Mouse (Mus musculus) MEL (cell line): ENCODE results near the gene Olfr788. TPM values are rescaled to one million over a fixed set of nuclear protein-coding genes. Genes with fewer than 3 reads are reported as not detected.

ENCODE experiments used
- DNase-seq: peaks from one replicate; pipeline ENCODE4 v3.0.0; 2011; ENCODE audit warnings: low read depth, low spot score
- H3K27ac ChIP-seq: 2 replicates; pipeline ENCODE4 v1.5.1; 2012; ENCODE audit warnings: low read depth, mild to moderate bottlenecking, control low read depth, low read length, moderate library complexity; ENCODE audit not compliant: control insufficient read depth
- H3K27me3 ChIP-seq, 2 experiments: fragments of 150-350 bp in 1 of 2; sonication (generic) in 1 of 2; 2 replicates each; pipeline ENCODE4 v1.6.1; 2012; ENCODE audit warnings: low read length in 2 of 2, mild to moderate bottlenecking in 2 of 2, improper control_type of control experiment in 1 of 2, moderate library complexity in 1 of 2; ENCODE audit not compliant: insufficient read depth in 2 of 2, control insufficient read depth in 1 of 2
- H3K36me3 ChIP-seq, 2 experiments: 2 replicates each; pipeline ENCODE4 v1.6.1; 2012 to 2014; ENCODE audit warnings: low read length in 2 of 2, improper control_type of control experiment in 1 of 2, inconsistent platforms in 1 of 2, mild to moderate bottlenecking in 1 of 2; ENCODE audit not compliant: insufficient read depth in 2 of 2, control insufficient read depth in 1 of 2
- H3K4me1 ChIP-seq, 2 experiments: fragments of 150-350 bp in 1 of 2; sonication (generic) in 1 of 2; 2 replicates each; pipeline ENCODE4 v1.6.1; 2012; ENCODE audit warnings: low read length in 2 of 2, improper control_type of control experiment in 1 of 2, mild to moderate bottlenecking in 1 of 2; ENCODE audit not compliant: insufficient read depth in 2 of 2, control insufficient read depth in 1 of 2
- H3K4me3 ChIP-seq, 2 experiments: fragments of 150-350 bp in 1 of 2; sonication (generic) in 1 of 2; 2 replicates each; pipeline ENCODE4 v1.5.1; 2012; ENCODE audit warnings: low read depth in 2 of 2, low read length in 2 of 2, mild to moderate bottlenecking in 2 of 2, moderate library complexity in 2 of 2, control low read depth in 1 of 2, improper control_type of control experiment in 1 of 2; ENCODE audit not compliant: control insufficient read depth in 1 of 2, insufficient read depth in 1 of 2
- H3K79me2 ChIP-seq: 2 replicates; pipeline ENCODE4 v1.6.1; 2012; ENCODE audit warnings: mild to moderate bottlenecking, low read length, moderate library complexity; ENCODE audit not compliant: control insufficient read depth, poor library complexity, insufficient read depth
- H3K9ac ChIP-seq: 2 replicates; pipeline ENCODE4 v1.6.1; 2012; ENCODE audit warnings: low read depth, mild to moderate bottlenecking, control low read depth, low read length, moderate library complexity; ENCODE audit not compliant: control insufficient read depth, poor library complexity, severe bottlenecking
- H3K9me3 ChIP-seq: fragments of 150-350 bp; sonication (generic); replicated peaks from 2 replicates; pipeline ENCODE4 v1.6.1; 2012; ENCODE audit warnings: mild to moderate bottlenecking, low read length, improper control_type of control experiment, moderate library complexity; ENCODE audit not compliant: insufficient read depth
- HCFC1 ChIP-seq: IDR thresholded peaks from 2 replicates; pipeline ENCODE4 v1.6.1; 2012; ENCODE audit warnings: low read depth, mild to moderate bottlenecking, inconsistent platforms, low read length, improper control_type of control experiment, moderate library complexity
- MAZ ChIP-seq: IDR thresholded peaks from 2 replicates; pipeline ENCODE4 v1.6.1; 2012; ENCODE audit warnings: low read depth, mild to moderate bottlenecking, inconsistent platforms, low read length, improper control_type of control experiment
- MEF2A ChIP-seq: IDR thresholded peaks from 2 replicates; pipeline ENCODE4 v1.6.1; 2014; ENCODE audit warnings: low read depth, mild to moderate bottlenecking, inconsistent platforms, low read length, improper control_type of control experiment; ENCODE audit not compliant: poor library complexity, insufficient replicate concordance, severe bottlenecking; ENCODE audit errors: extremely low read depth
- POLR2AphosphoS2 ChIP-seq: IDR thresholded peaks from 2 replicates; pipeline ENCODE4 v1.6.1; 2011; ENCODE audit warnings: low read length, improper control_type of control experiment
- POLR2AphosphoS5 ChIP-seq: IDR thresholded peaks from 2 replicates; pipeline ENCODE4 v1.6.1; 2012; ENCODE audit warnings: low read depth, borderline replicate concordance, mild to moderate bottlenecking, inconsistent platforms, low read length, moderate library complexity, mixed read lengths
- RAD21 ChIP-seq: IDR thresholded peaks from 2 replicates; pipeline ENCODE4 v1.6.1; 2011; ENCODE audit warnings: mild to moderate bottlenecking, low read depth, low read length, improper control_type of control experiment
- RCOR1 ChIP-seq: IDR thresholded peaks from 2 replicates; pipeline ENCODE4 v1.6.1; 2012; ENCODE audit warnings: low read depth, mild to moderate bottlenecking, inconsistent platforms, low read length, improper control_type of control experiment
- SIN3A ChIP-seq: IDR thresholded peaks from 2 replicates; pipeline ENCODE4 v1.6.1; 2012; ENCODE audit warnings: low read length, improper control_type of control experiment, inconsistent platforms
- TAL1 ChIP-seq: IDR thresholded peaks from 2 replicates; pipeline ENCODE4 v1.6.1; 2012; ENCODE audit warnings: mild to moderate bottlenecking, inconsistent platforms, low read length, moderate library complexity, mixed read lengths
- TBP ChIP-seq: IDR thresholded peaks from 2 replicates; pipeline ENCODE4 v1.8.0; 2011; ENCODE audit warnings: low read depth, low read length, improper control_type of control experiment
- polyA plus RNA-seq, 2 experiments: library from polyadenylated mRNA; stranded (reverse) in 1 of 2; unstranded in 1 of 2; fragments of >175 nt in 1 of 2; fragments of >200 nt in 1 of 2; gene quantifications; 2 replicates each; pipeline versions ENCODE4 v1.2.1 to v1.2.4; 2012; ENCODE audit warnings: low replicate concordance in 2 of 2, low read depth in 1 of 2; ENCODE audit not compliant: insufficient read length in 2 of 2, insufficient read depth in 1 of 2, missing spikeins in 1 of 2
- total RNA-seq: library from RNA; depleted of rRNA; stranded (reverse); fragments of 300-350 nt; gene quantifications from 2 replicates; pipeline ENCODE4 v1.2.3, GENCODE M21; 2012; rRNA removed

The Olfr788 gene
- total and polyA plus RNA-seq, 3 experiments, result not detected

- Histone ChIP-seq H3K27me3 (no peaks in the 10 kb centered on the region), H3K79me2 (no peaks in the 10 kb centered on the region), H3K27ac (no peak within 1 kb of the TSS), H3K4me1 (no peaks in the 10 kb centered on the region), H3K9ac (no peak within 1 kb of the TSS), H3K4me3 (no peak within 1 kb of the TSS), H3K9me3 (no peaks in the 10 kb centered on the region), H3K36me3 (no peaks in the 10 kb centered on the region)
- no peak for TF ChIP-seq POLR2AphosphoS5
- TF ChIP-seq TBP, result no peak
- no peak for TF ChIP-seq MEF2A
- TF ChIP-seq RCOR1, result no peak
- no peak for TF ChIP-seq SIN3A
- no peak for TF ChIP-seq TAL1
- no peak for TF ChIP-seq RAD21
- no peak for TF ChIP-seq POLR2AphosphoS2
- TF ChIP-seq HCFC1, result no peak
- no peak for TF ChIP-seq MAZ
- DNase-seq, result no peak
Measured at GRCm38 (mm10) chr10:129521492-129521891, 50.7 kb downstream of the Olfr788 start, which contains the start of gene Olfr791. Olfr791 (plus strand) TSS chr10:129521792.

Other genes with a start within 250 kb of the Olfr788 start
- not detected in 2 replicates for gene Olfr774, start 234.8 kb upstream of the Olfr788 start, total RNA-seq
- gene Olfr774, start 234.8 kb upstream of the Olfr788 start, polyA plus RNA-seq, result not detected
- not detected in 2 replicates for gene Olfr775, start 222.6 kb upstream of the Olfr788 start, total RNA-seq
- gene Olfr775, start 222.6 kb upstream of the Olfr788 start, polyA plus RNA-seq, result not detected
- not detected in 2 replicates for gene Olfr776, start 211.9 kb upstream of the Olfr788 start, total RNA-seq
- gene Olfr776, start 211.9 kb upstream of the Olfr788 start, polyA plus RNA-seq, result not detected
- gene Olfr777, start 199.5 kb upstream of the Olfr788 start, total RNA-seq, result not detected in 2 replicates
- not detected for gene Olfr777, start 199.5 kb upstream of the Olfr788 start, polyA plus RNA-seq
- not detected in 2 replicates for gene Olfr780, start 152.9 kb upstream of the Olfr788 start, total RNA-seq
- gene Olfr780, start 152.9 kb upstream of the Olfr788 start, polyA plus RNA-seq, result not detected
- not detected in 2 replicates for gene Olfr781, start 142.1 kb upstream of the Olfr788 start, total RNA-seq
- gene Olfr781, start 142.1 kb upstream of the Olfr788 start, polyA plus RNA-seq, result not detected
- not detected in 2 replicates for gene Olfr782, start 122.1 kb upstream of the Olfr788 start, total RNA-seq
- gene Olfr782, start 122.1 kb upstream of the Olfr788 start, polyA plus RNA-seq, result not detected
- gene Olfr784, start 86.9 kb upstream of the Olfr788 start, total RNA-seq, result 0.13 and 0.15 TPM in 2 replicates
- under 1 TPM in 1 of 2 experiments, not detected in 1; 0.36 TPM for gene Olfr784, start 86.9 kb upstream of the Olfr788 start, polyA plus RNA-seq
- gene Olfr785, start 65.6 kb upstream of the Olfr788 start, total RNA-seq, result not detected in 2 replicates
- not detected for gene Olfr785, start 65.6 kb upstream of the Olfr788 start, polyA plus RNA-seq
- not detected in 2 replicates for gene Olfr786, start 43.7 kb upstream of the Olfr788 start, total RNA-seq
- not detected for gene Olfr786, start 43.7 kb upstream of the Olfr788 start, polyA plus RNA-seq
- not detected in 2 replicates for gene Olfr787, start 9.1 kb upstream of the Olfr788 start, total RNA-seq
- not detected for gene Olfr787, start 9.1 kb upstream of the Olfr788 start, polyA plus RNA-seq
- gene Olfr789, start 13.8 kb downstream of the Olfr788 start, total RNA-seq, result not detected in 2 replicates
- not detected for gene Olfr789, start 13.8 kb downstream of the Olfr788 start, polyA plus RNA-seq
- not detected in 2 replicates for gene Olfr790, start 27.5 kb downstream of the Olfr788 start, total RNA-seq
- gene Olfr790, start 27.5 kb downstream of the Olfr788 start, polyA plus RNA-seq, result not detected
- gene Olfr791, start 50.8 kb downstream of the Olfr788 start, total RNA-seq, result not detected in 2 replicates
- not detected for gene Olfr791, start 50.8 kb downstream of the Olfr788 start, polyA plus RNA-seq
- gene Olfr792, start 68.2 kb downstream of the Olfr788 start, total RNA-seq, result not detected in 2 replicates
- not detected for gene Olfr792, start 68.2 kb downstream of the Olfr788 start, polyA plus RNA-seq
- gene Olfr794, start 96.7 kb downstream of the Olfr788 start, total RNA-seq, result not detected in 2 replicates
- not detected for gene Olfr794, start 96.7 kb downstream of the Olfr788 start, polyA plus RNA-seq
- not detected in 2 replicates for gene Olfr796, start 141.6 kb downstream of the Olfr788 start, total RNA-seq
- gene Olfr796, start 141.6 kb downstream of the Olfr788 start, polyA plus RNA-seq, result not detected
- not detected in 2 replicates for gene Olfr798, start 156.9 kb downstream of the Olfr788 start, total RNA-seq
- gene Olfr798, start 156.9 kb downstream of the Olfr788 start, polyA plus RNA-seq, result not detected
- gene Olfr799, start 166.5 kb downstream of the Olfr788 start, total RNA-seq, result not detected in 2 replicates
- gene Olfr799, start 166.5 kb downstream of the Olfr788 start, polyA plus RNA-seq, result not detected
- gene Olfr800, start 186.7 kb downstream of the Olfr788 start, total RNA-seq, result not detected in 2 replicates
- not detected for gene Olfr800, start 186.7 kb downstream of the Olfr788 start, polyA plus RNA-seq
- gene Olfr801, start 202.9 kb downstream of the Olfr788 start, total RNA-seq, result not detected in 2 replicates
- not detected for gene Olfr801, start 202.9 kb downstream of the Olfr788 start, polyA plus RNA-seq
- not detected in 2 replicates for gene Olfr802, start 217.2 kb downstream of the Olfr788 start, total RNA-seq
- gene Olfr802, start 217.2 kb downstream of the Olfr788 start, polyA plus RNA-seq, result not detected
- not detected in 2 replicates for gene Olfr803, start 223.3 kb downstream of the Olfr788 start, total RNA-seq
- under 1 TPM in 1 of 2 experiments, not detected in 1; 0.03 TPM for gene Olfr803, start 223.3 kb downstream of the Olfr788 start, polyA plus RNA-seq
- gene Olfr804, start 232.2 kb downstream of the Olfr788 start, total RNA-seq, result not detected in 2 replicates
- not detected for gene Olfr804, start 232.2 kb downstream of the Olfr788 start, polyA plus RNA-seq